Mouse (Mus musculus) lung, postnatal 10 days (tissue): ENCODE measurements around the gene Adgrf5.
"Not testable (repeated sequence)": the region's sequence is repeated elsewhere in the genome, so short reads cannot be mapped to it uniquely, and the experiment has no call there.

Experiments
- DNase-seq: peaks from one replicate; pipeline ENCODE4 v3.0.0; 2021

Gene Adgrf5

DNA sequence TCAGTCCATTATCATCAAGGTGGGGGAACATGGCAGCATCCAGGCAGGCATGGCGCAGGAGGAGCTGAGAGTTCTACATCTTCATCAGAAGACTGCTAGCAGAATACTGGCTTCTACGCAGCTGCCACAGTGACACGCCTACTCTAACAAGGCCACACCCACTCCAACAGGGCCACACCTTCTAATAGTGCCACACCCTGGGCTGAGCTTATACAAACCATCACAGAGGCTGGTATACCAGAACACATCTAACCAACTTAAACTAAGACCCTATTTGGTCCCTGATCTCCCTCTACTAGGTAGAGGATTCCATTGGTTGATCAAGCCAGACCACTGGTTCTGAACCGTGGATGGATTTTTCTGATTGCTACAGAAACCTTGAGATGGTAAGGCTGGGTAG lies 112.3 kb downstream of the Adgrf5 start:
- no peak for DNase-seq

DNA sequence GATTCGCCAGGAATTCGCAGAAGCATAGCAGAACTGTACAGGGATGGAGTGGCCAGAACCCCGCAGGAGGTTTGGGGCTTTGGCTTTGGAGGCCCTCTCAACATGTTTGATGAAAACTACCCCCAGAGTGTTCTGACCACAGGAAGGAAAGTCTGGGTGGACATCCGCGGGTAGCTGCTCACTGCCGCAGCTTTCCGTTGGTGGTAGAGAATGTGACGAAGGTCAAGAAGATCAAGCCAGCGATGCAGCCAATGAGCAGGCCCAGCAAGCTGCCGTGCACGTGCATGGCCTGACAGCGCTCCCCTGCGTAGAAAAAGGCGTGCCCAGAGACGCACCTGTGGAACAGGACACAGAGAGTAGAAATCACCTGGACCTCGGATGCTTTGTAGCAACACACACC lies 114.5 kb downstream of the Adgrf5 start:
- DNase-seq, result no peak

DNA sequence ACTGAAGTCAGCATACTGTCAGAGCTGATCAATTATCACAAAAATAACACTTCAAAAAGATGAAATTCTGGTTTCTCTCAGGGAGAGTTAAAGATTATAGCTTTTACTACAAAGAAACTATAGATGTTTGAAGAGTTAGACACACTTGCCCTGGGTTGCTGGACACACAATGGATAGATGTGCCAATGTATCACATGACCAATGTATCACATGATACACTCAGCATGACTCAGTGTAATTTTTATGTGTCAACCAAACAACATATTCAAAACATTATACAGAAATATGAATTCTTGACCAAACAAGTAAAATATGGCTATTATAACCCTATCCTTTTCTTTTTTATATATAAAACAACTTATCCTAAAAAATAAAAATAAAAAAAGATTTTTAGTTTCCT lies 117.4 kb downstream of the Adgrf5 start:
- no peak for DNase-seq

DNA sequence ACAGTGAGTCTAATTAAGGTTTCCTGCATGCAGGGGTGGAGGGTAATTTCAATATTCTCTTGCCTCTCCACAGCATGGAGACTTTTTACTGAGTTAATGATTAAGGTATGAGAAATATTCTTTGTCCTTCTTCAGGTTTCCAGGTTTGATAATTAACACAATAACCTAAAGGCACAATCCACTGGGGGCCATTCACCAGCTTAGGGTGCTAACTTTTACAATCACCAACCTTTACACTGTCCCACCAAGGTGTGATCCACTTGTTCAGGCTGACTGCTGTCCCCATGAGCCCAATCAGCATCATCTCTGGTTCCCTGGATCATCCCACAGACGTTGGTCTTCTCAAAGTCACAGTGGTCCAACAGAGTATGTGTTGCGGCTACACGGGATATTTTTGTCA lies 125.7 kb downstream of the Adgrf5 start:
- no peak for DNase-seq

DNA sequence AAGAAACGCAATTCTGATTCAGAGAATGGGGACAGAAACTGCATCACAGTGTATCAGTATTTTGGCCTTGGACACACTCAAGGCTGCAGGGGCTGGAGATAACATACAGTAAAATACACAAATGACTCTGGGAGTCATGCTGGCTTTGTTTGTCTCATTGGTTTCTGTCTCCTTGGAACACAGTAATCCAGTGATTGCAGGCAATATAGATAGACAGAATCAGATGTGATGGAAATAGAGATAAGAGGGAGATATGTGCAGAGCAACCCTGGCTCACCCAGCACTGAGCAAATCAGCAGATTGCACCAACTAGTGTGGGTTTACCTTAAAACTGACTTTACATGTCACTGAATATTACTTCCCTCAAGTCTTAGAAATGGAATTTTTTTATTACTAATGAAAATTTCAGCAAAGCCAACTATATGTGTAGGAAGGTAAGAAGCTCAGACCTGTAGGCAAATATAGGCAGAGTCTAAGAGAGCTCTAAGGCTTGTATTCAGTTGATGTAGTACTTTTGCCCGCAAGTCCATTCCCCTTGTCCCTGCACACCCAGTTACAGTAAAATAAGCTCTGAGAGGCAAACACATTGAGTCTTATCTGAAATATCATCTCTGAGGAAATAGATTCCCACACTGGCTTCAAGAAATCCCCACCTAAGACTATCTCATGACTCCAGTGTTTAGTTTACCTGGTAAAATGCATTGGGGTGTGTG lies 128.3 kb downstream of the Adgrf5 start:
- no peak for DNase-seq

DNA sequence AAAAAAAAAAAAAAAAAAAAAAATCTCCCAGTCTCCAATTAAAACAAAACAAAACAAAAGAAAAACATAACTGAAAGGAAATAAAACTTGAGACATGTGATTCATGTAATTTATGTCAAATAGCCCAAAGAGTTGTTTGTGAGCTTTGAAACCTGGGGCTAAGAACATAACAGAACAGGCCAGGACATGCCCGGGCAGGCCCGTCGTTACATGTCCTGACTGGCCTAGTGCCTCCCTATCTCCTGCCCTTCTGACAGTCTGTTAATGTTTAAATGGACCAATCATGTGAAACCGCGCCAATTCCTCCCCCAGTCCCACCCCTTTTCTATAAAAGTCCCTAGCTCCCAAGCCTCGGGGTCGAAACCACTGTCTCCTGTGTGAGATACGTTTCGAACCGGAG lies 130.1 kb downstream of the Adgrf5 start:
- not testable (repeated sequence) for DNase-seq

DNA sequence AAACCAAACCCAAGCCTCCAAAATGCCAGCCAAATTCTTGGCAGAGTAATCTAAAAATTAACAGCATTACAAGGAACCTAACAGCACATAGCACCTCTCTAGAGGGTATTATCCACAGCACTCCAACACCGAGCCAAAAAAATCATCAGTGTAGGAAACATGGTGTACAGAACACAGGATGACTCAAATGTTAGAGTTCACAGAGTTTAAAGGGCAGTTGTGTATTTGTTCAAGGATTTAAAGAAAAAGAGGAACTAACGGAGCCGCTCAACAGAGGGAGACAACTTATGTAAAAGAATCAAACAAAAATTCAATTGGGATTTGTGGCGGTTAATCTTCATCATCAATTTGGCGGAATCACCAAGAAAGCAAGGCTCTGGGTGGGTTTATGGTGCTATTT lies 135.3 kb downstream of the Adgrf5 start:
- no peak for DNase-seq

DNA sequence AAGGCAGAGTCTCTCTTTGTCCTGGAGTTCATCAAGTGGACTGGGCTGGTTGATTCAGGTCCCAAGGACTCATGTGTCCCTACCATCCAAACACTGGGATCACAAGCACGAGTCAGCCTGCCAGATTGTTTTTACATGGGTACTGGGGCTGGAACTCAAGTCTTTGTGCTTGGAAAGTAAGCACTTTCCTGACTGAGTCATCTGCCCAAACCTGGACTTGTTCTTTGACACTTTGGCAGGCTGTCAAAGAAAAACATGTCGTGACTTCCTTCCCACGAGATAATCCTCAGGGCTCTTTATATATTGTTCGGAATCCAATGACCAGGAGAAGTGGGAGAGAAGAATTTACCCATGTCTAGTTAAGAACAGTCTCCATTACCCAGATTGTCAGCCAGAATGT lies 137.3 kb downstream of the Adgrf5 start:
- no peak for DNase-seq

DNA sequence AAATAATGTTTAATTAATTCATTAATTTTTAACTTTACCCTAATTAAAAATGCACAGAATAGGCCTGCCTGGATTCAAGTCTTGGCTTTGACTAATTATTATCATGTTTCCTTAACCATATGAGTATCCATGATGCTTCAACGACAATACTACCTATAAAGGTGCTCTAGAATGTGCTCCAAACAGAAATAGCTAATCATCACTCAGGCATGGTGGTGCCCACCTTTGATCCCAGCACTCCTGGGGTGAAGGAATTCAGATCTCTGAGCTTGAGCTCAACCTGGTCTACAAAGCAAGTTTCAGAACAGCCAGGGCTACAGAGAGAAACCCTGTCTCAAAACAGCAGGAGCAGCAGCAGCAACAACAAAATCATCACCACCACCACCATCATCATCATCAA lies 140.3 kb downstream of the Adgrf5 start:
- no peak for DNase-seq

DNA sequence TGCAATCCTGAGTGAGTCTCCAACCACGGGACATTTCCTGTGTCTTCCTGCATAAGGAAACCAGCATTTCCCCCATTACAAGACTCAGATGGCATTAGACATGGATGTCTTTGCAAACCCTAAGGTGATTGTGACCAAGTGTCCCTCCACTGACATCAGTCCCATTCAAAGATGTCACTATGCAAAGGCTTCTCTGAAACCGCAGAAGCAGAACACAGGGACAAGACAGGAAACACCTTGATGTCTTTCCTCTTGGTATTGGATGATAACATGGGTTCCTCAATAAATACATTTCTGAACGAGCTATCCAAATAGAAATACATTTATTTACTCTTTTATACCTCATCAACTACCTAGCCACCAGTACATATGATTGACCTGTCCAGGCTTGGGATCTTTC lies 141.0 kb downstream of the Adgrf5 start:
- no peak for DNase-seq

DNA sequence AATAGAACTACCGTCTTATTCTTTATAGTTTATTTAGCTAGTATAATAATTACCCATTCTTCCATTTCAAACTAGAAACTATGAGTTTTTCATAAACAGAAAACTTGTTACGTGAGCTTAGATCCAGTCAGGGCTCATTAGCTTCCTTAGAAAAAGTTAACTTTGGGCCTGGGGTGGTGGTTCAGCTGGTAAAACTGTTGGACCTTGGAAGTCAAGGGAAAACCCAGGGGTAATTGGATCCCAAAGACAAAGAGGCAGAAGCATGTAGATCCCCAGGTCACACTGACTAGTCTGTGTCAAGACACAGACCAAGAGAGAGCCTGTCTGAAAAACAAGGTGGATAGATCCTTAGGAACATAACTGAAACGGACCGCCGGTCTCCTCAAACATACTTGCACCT lies 141.4 kb downstream of the Adgrf5 start:
- no peak for DNase-seq

DNA sequence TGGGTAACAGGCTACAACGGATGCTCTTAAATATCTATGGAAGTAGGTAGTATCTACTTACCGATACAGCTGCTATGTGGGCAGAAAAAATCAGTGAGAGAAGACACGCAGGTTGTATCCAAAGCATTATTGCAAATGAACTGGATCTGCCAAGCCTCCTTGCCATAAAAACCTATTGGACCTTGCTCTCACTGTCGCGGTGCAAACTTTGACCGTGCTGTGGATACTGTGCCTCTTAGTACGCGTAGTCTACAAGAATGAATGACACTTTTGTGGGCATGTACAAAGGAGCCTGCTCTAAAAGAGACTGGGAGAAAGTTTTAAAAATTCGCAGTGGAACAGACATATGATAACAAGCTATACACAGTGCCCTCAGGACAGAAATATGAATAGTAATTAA lies 142.3 kb downstream of the Adgrf5 start, which contains the start of gene Mep1a:
TSS of gene Mep1a (minus strand) at position 221 of the 400 bp plus-strand sequence.
- DNase-seq, result no peak

DNA sequence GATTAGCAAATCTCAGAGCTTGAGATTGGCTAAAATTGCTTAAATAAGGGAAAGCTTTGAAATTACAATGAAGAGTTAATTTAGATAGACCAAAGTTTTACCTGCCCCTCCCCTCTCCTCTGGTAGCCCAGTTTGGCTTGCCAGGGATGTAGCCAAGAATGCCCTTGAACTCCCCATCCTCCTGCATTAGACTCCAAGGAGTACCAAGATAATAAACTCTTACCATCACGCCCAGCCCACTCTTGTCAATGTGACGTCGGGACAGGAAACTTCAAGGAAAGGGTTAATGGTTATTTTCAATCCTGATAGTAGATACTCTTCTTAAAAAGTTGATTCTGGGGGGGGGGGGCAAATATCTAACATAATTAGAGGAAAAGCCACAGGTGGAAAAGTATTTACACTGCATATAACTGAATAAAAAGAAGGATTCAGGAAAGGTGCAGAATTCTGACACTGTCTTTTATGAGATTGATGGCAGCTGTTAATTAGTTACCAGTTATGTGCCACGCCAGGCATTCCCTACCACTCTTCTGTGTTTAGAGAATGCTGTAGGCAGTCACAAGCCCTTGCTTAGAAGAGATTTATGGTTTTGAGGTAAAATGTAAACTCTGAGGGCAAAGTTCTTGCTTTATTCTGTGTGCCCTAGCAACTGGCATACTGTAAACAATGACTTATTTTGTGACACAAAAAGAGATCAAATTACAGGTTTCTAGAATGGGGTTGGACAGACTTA lies 143.8 kb downstream of the Adgrf5 start:
- DNase-seq, result no peak

DNA sequence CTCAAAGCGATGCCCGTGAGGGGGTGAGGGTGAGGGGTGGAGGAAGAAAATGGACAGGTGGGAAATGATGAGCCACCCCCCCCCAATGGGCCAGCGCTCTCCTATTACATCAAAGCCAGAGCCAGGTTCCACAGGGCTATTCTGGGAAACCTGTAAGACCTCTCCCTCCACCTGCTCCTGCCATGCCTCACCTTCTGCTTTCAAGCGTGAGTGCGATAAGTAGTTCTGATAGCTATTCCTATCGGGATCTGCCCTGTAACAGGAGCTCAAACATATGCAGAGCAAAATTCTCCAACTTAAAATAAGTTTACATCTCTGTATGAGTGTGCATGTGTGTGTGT lies 144.3 kb downstream of the Adgrf5 start:
- no peak for DNase-seq
